Mouse (Mus musculus) stomach, embryonic 16.5 days (tissue): ENCODE data around the gene Rhod. TPM values are rescaled to one million over a fixed set of nuclear protein-coding genes. Genes with fewer than 3 reads are reported as not detected.
"Not testable (repeated sequence)": the region's sequence is repeated elsewhere in the genome, so short reads cannot be mapped to it uniquely, and the experiment has no call there.

Experiments used
- ATAC-seq: fragments of 200-750 bp; cut with Nextera tagmentation; 2 replicates; pipeline ENCODE4 v1.8.0; 2017; ENCODE audit warnings: moderate number of reproducible peaks, moderate TSS enrichment; ENCODE audit not compliant: insufficient read depth, low FRiP score
- H3K27ac ChIP-seq: fragments of 300-500 bp; sonication (generic); 2 replicates; pipeline ENCODE4 v1.5.1; 2014; ENCODE audit warnings: low read length
- H3K27me3 ChIP-seq: fragments of 300-500 bp; sonication (generic); 2 replicates; pipeline ENCODE4 v1.6.1; 2014; ENCODE audit warnings: low read length, control low read depth, mixed read lengths; ENCODE audit not compliant: control insufficient read depth, insufficient read depth
- H3K36me3 ChIP-seq: fragments of 300-500 bp; sonication (generic); 2 replicates; pipeline ENCODE4 v1.6.1; 2014; ENCODE audit warnings: low read length; ENCODE audit not compliant: control insufficient read depth, insufficient read depth
- H3K4me1 ChIP-seq: fragments of 300-500 bp; sonication (generic); 2 replicates; pipeline ENCODE4 v1.6.1; 2014; ENCODE audit warnings: low read length, control low read depth, mixed read lengths; ENCODE audit not compliant: control insufficient read depth, insufficient read depth
- H3K4me2 ChIP-seq: fragments of 300-500 bp; sonication (generic); 2 replicates; pipeline ENCODE4 v1.6.1; 2014; ENCODE audit warnings: low read depth, low read length, mixed read lengths
- H3K4me3 ChIP-seq: fragments of 300-500 bp; sonication (generic); replicated peaks from 2 replicates; pipeline ENCODE4 v1.5.1; 2014; ENCODE audit warnings: mild to moderate bottlenecking, low read length
- H3K9ac ChIP-seq: fragments of 300-500 bp; sonication (generic); 2 replicates; pipeline ENCODE4 v1.6.1; 2014; ENCODE audit warnings: low read length
- H3K9me3 ChIP-seq: fragments of 300-500 bp; sonication (generic); replicated peaks from 2 replicates; pipeline ENCODE4 v1.6.1; 2016; ENCODE audit warnings: low read length, control low read depth; ENCODE audit not compliant: control insufficient read depth
- WGBS: fragments of 180-500 bp; shearing (Covaris S2); extraction: QIAGEN DNeasy Blood & Tissue Kit; methylation state at CpG from one replicate; pipeline ENCODE4 v1.1.7; 2014; 5-methylcytosine and 5-hydroxymethylcytosine counted together
- polyA plus RNA-seq: library from polyadenylated mRNA; unstranded; fragments of >200 nt; fragmentation: Nextera tagmentation; extraction: Ambion mirVana; gene quantifications from 2 replicates; pipeline ENCODE4 v1.2.1, GENCODE M21; 2015

Gene Rhod
- polyA plus RNA-seq, 1 experiment from 2014 or later = 24.3 TPM

- H3K4me2 ChIP-seq, H3K4me3 ChIP-seq, H3K27me3 ChIP-seq, H3K9me3 ChIP-seq, H3K9ac ChIP-seq, H3K36me3 ChIP-seq, H3K27ac ChIP-seq, ATAC-seq, H3K4me1 ChIP-seq: not testable (repeated sequence)
- 19% methylated on average over 1 of the region's 1 CpGs for WGBS
Observed at GRCm38 (mm10) chr19:4454040-4454439, 14.8 kb upstream of the Rhod start.

GRCm38 (mm10) chr19:4452525-4452924, 13.3 kb upstream of the Rhod start:
- 54% methylated on average over 4 of the region's 4 CpGs for WGBS
- Histone ChIP-seq H3K9me3 (no peaks in the 10 kb centered on the region), H3K4me2 (no peak overlapping the region), H3K27me3 (no peaks in the 10 kb centered on the region), H3K9ac (no peak overlapping the region), H3K4me1 (no peaks in the 10 kb centered on the region), H3K27ac (no peak overlapping the region), H3K36me3 (no peaks in the 10 kb centered on the region), H3K4me3 (no peak overlapping the region)
- ATAC-seq = no peak

- H3K27me3 ChIP-seq = no peaks in the 10 kb centered on the region
- no peaks in the 10 kb centered on the region for H3K9me3 ChIP-seq
- no peaks in the 10 kb centered on the region for H3K4me1 ChIP-seq
- ATAC-seq = no peak
- H3K36me3 ChIP-seq = no peaks in the 10 kb centered on the region
- H3K4me3 ChIP-seq = no peak overlapping the region
- no peak overlapping the region for H3K9ac ChIP-seq
- no peak overlapping the region for H3K27ac ChIP-seq
- no peak overlapping the region for H3K4me2 ChIP-seq
- 48% methylated on average over 5 of the region's 5 CpGs for WGBS
Observed at GRCm38 (mm10) chr19:4451965-4452364, 12.7 kb upstream of the Rhod start.

GRCm38 (mm10) chr19:4451098-4451497, 11.9 kb upstream of the Rhod start:
- WGBS = 51% methylated on average over 8 of the region's 8 CpGs
- Histone ChIP-seq H3K9ac (no peak overlapping the region), H3K4me2 (no peak overlapping the region), H3K27me3 (no peaks in the 10 kb centered on the region), H3K36me3 (no peaks in the 10 kb centered on the region), H3K4me1 (no peaks in the 10 kb centered on the region), H3K4me3 (no peak overlapping the region), H3K9me3 (no peaks in the 10 kb centered on the region), H3K27ac (no peak overlapping the region)
- ATAC-seq = no peak

- Histone ChIP-seq H3K27me3 (no peaks in the 10 kb centered on the region), H3K4me2 (no peak overlapping the region), H3K9me3 (no peaks in the 10 kb centered on the region), H3K4me3 (no peak overlapping the region), H3K4me1 (no peaks in the 10 kb centered on the region), H3K36me3 (no peaks in the 10 kb centered on the region), H3K9ac (no peak overlapping the region), H3K27ac (no peak overlapping the region)
- 53% methylated on average over 5 of the region's 5 CpGs for WGBS
- 0 out of 2 replicates have a peak, but pooled peaks have one; percentile 48 for ATAC-seq
Observed at GRCm38 (mm10) chr19:4450666-4451065, 11.4 kb upstream of the Rhod start.

GRCm38 (mm10) chr19:4449230-4449629, 10.0 kb upstream of the Rhod start:
- Histone ChIP-seq H3K4me2 (no peak overlapping the region), H3K27me3 (no peaks in the 10 kb centered on the region), H3K9me3 (no peaks in the 10 kb centered on the region), H3K9ac (no peak overlapping the region), H3K4me1 (no peaks in the 10 kb centered on the region), H3K27ac (no peak overlapping the region), H3K36me3 (no peaks in the 10 kb centered on the region), H3K4me3 (no peak overlapping the region)
- no peak for ATAC-seq
- 92% methylated on average over 9 of the region's 9 CpGs for WGBS

GRCm38 (mm10) chr19:4447445-4447844, 8.2 kb upstream of the Rhod start:
- 89% methylated on average over 9 of the region's 9 CpGs for WGBS
- no peak for ATAC-seq
- H3K9ac ChIP-seq = no peak overlapping the region

GRCm38 (mm10) chr19:4446661-4447420, 7.6 kb upstream of the Rhod start:
- 85% methylated on average over 8 of the region's 8 CpGs for WGBS
- no peak for ATAC-seq
- no peaks in the 10 kb centered on the region for H3K27me3 ChIP-seq
- no peaks in the 10 kb centered on the region for H3K9me3 ChIP-seq
- H3K4me1 ChIP-seq = peaks cover 4% of the 10 kb centered on the region
- no peak overlapping the region for H3K9ac ChIP-seq
- H3K36me3 ChIP-seq = no peaks in the 10 kb centered on the region
- H3K27ac ChIP-seq = no peak overlapping the region
- no peak overlapping the region for H3K4me3 ChIP-seq
- H3K4me2 ChIP-seq = no peak overlapping the region

More at GRCm38 (mm10) chr19:4447445-4447844, 8.2 kb upstream of the Rhod start:
- H3K4me1 ChIP-seq = no peaks in the 10 kb centered on the region
- H3K4me2 ChIP-seq = no peak overlapping the region
- no peaks in the 10 kb centered on the region for H3K36me3 ChIP-seq
- H3K4me3 ChIP-seq = no peak overlapping the region
- H3K9me3 ChIP-seq = no peaks in the 10 kb centered on the region
- H3K27ac ChIP-seq = no peak overlapping the region
- no peaks in the 10 kb centered on the region for H3K27me3 ChIP-seq

- H3K27ac ChIP-seq = peak overlapping the region; percentile 60; the same call in 1 of the 2 replicates
- no peak for ATAC-seq
- H3K4me2 ChIP-seq = no peak overlapping the region
Observed at GRCm38 (mm10) chr19:4442408-4442807, 3.2 kb upstream of the Rhod start.

More at GRCm38 (mm10) chr19:4442408-4442807, 3.2 kb upstream of the Rhod start:
- Histone ChIP-seq H3K9ac (no peak overlapping the region; the same call in 1 of the 2 replicates), H3K4me3 (no peak overlapping the region), H3K27me3 (no peaks in the 10 kb centered on the region), H3K9me3 (no peaks in the 10 kb centered on the region), H3K36me3 (no peaks in the 10 kb centered on the region), H3K4me1 (peaks cover 33% of the 10 kb centered on the region)
- 5% methylated on average over 3 of the region's 3 CpGs for WGBS
